Mouse (Mus musculus): Measurements from ENCODE around the gene Mesp2. TPM values are rescaled to one million over a fixed set of nuclear protein-coding genes. Genes with fewer than 3 reads are reported as not detected.
A peak's percentile ranks its signal among the peaks of the same experiment; 100 is the strongest.

Gene Mesp2
- total RNA-seq, 2 experiments from 2014 or later = not detected

- 0 out of 2 replicates have a peak, but pooled peaks have one; percentile 28 for ATAC-seq (replicated peaks; ENCODE audit: low FRiP score, poor library complexity, severe bottlenecking)
Observed at GRCm38 (mm10) chr7:79858202-79858934, 47.8 kb downstream of the Mesp2 start.

- ATAC-seq (replicated peaks; ENCODE audit: low FRiP score, poor library complexity, severe bottlenecking) = no peak
Observed at GRCm38 (mm10) chr7:79858956-79859630, 48.6 kb downstream of the Mesp2 start.

- no peak for ATAC-seq (replicated peaks; ENCODE audit: low FRiP score, poor library complexity, severe bottlenecking)
Observed at GRCm38 (mm10) chr7:79860811-79861210, 50.3 kb downstream of the Mesp2 start, which contains the start of gene Anpep. Gene Anpep (minus strand): TSS chr7:79861059.

- ATAC-seq (replicated peaks; ENCODE audit: low FRiP score, poor library complexity, severe bottlenecking) = no peak
Observed at GRCm38 (mm10) chr7:79861794-79862193, 51.3 kb downstream of the Mesp2 start.

Other genes starting within 250 kb of the Mesp2 start
- 0.42 TPM in 1 of 2 replicates, not detected in the other for gene Rhcg, start 193.1 kb upstream of the Mesp2 start, total RNA-seq (2015; ENCODE audit: low replicate concordance)
- gene Rhcg, start 193.1 kb upstream of the Mesp2 start, total RNA-seq (2017; ENCODE audit: low replicate concordance) = 0.26 TPM in 1 of 2 replicates, not detected in the other
- gene Ticrr, start 150.5 kb upstream of the Mesp2 start, total RNA-seq (2015; ENCODE audit: low replicate concordance) = 11.9 and 15.3 TPM in 2 replicates
- gene Ticrr, start 150.5 kb upstream of the Mesp2 start, total RNA-seq (2017; ENCODE audit: low replicate concordance) = 9.0 and 12.8 TPM in 2 replicates
- gene Kif7, start 95.0 kb upstream of the Mesp2 start, total RNA-seq (2015; ENCODE audit: low replicate concordance) = 0.42 TPM in 1 of 2 replicates, not detected in the other
- 0.09 TPM in 1 of 2 replicates, not detected in the other for gene Kif7, start 95.0 kb upstream of the Mesp2 start, total RNA-seq (2017; ENCODE audit: low replicate concordance)
- not detected in 2 replicates for gene Plin1, start 77.8 kb upstream of the Mesp2 start, total RNA-seq (2015; ENCODE audit: low replicate concordance)
- not detected in 2 replicates for gene Plin1, start 77.8 kb upstream of the Mesp2 start, total RNA-seq (2017; ENCODE audit: low replicate concordance)
- gene Pex11a, start 67.6 kb upstream of the Mesp2 start, total RNA-seq (2015; ENCODE audit: low replicate concordance) = not detected in 2 replicates
- 0.51 TPM in 1 of 2 replicates, not detected in the other for gene Pex11a, start 67.6 kb upstream of the Mesp2 start, total RNA-seq (2017; ENCODE audit: low replicate concordance)
- not detected in 2 replicates for gene Wdr93, start 67.6 kb upstream of the Mesp2 start, total RNA-seq (2015; ENCODE audit: low replicate concordance)
- not detected in 2 replicates for gene Wdr93, start 67.6 kb upstream of the Mesp2 start, total RNA-seq (2017; ENCODE audit: low replicate concordance)
- gene Mesp1, start 16.9 kb upstream of the Mesp2 start, total RNA-seq (2015; ENCODE audit: low replicate concordance) = not detected in 2 replicates
- gene Mesp1, start 16.9 kb upstream of the Mesp2 start, total RNA-seq (2017; ENCODE audit: low replicate concordance) = 1.0 TPM in 1 of 2 replicates, not detected in the other
- gene Anpep, start 50.3 kb downstream of the Mesp2 start, total RNA-seq (2015; ENCODE audit: low replicate concordance) = 1.3 TPM in 1 of 2 replicates, not detected in the other
- gene Anpep, start 50.3 kb downstream of the Mesp2 start, total RNA-seq (2017; ENCODE audit: low replicate concordance) = 0.26 TPM in 1 of 2 replicates, not detected in the other
- 4.6 and 5.6 TPM in 2 replicates for gene Ap3s2, start 109.9 kb downstream of the Mesp2 start, total RNA-seq (2015; ENCODE audit: low replicate concordance)
- 1.4 and 1.6 TPM in 2 replicates for gene Ap3s2, start 109.9 kb downstream of the Mesp2 start, total RNA-seq (2017; ENCODE audit: low replicate concordance)
- gene Arpin, start 124.6 kb downstream of the Mesp2 start, total RNA-seq (2015; ENCODE audit: low replicate concordance) = not detected in 2 replicates
- 0.34 and 0.42 TPM in 2 replicates for gene Arpin, start 124.6 kb downstream of the Mesp2 start, total RNA-seq (2017; ENCODE audit: low replicate concordance)
- gene Zfp710, start 214.1 kb downstream of the Mesp2 start, total RNA-seq (2015; ENCODE audit: low replicate concordance) = 6.9 and 8.8 TPM in 2 replicates
- 5.1 and 6.0 TPM in 2 replicates for gene Zfp710, start 214.1 kb downstream of the Mesp2 start, total RNA-seq (2017; ENCODE audit: low replicate concordance)